Mouse (Mus musculus): ENCODE data around the gene Pcdh11x.

DNA sequence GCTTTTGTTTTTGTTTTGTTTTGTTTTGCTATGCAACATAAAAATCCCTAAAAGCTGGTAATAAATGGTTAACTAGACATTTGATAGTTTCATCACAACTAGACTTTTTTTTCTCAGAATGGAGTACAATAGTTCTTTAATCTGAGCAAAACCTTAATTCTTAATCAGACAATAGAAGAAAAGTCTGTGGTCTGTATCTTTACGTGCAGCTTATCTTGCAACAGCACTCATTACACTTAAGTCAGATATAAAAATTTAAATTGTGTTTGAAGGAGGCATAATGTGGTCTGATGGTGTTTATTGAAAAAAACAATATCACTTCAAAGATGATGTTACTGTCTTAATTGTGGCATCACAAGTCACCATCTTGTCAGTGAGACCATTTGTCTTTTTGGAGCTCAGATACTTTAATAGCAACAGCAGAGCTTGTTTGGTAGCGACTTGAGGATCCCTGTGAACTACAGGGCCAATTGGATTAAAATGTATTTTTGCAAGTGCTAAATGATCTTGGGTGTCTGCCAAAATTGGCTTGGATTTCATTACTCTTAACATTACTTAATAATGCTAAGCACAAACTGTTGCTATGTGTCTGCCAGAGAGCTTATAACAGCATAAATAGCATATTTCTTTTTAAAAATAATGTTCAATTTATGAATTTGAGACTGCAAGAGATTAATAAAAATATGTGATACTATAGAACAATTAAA lies 11.6 kb downstream of the Pcdh11x start:
- no peak for TF ChIP-seq CTCF (IDR thresholded peaks at IDR 0.05; ENCODE audit: insufficient read depth, low read depth, low read length)
- TF ChIP-seq POLR2A (IDR thresholded peaks at IDR 0.05; ENCODE audit: insufficient read depth, low read depth, low read length): no peak
